Mouse (Mus musculus): Measurements from ENCODE around the gene Lmo1. TPM values are rescaled to one million over a fixed set of nuclear protein-coding genes. Genes with fewer than 3 reads are reported as not detected.

Lmo1 gene
- 26.1 and 37.6 TPM in 2 replicates for polyA plus RNA-seq (2016; fragmentation: Nextera tagmentation; extraction: Ambion mirVana)

DNA sequence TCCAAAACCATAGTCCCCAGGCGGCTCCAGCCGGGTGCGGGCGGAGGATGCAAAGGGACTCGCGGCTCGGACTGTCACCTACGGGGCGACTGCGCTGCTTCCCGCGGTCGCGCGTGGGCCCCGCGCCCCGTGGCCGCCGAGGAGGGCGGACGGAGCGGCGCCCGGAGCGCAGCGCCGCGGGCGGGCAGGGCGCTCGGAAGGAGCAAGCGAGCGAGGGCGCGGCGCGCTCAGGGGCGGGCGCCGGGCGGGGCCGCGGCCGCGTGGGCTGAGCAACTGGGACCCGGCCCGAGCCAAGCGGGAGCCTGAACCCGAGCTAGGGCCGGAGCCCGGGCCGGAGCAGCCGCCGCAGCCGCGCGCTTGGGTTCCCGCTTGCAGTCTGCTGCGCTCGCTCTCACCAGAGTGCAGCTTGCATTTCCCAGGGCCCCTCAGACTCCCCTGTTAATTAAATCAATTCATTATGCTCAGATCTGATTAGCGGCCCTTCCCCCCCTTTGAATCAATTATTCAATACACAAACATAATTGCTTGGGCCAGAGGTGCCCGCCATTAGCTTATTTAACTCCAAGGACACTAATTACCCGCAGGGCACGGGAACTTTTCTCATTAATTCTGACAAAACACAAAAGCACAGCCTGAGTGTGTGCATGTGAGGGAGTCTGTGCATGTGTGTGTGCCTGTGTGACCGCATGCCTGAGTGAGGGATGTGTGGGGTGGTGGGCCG, at the start of gene Lmo1:
Lmo1 (minus strand) TSS at position 259 of the 721 bp plus-strand sequence.
- H3K27ac ChIP-seq, result peak within 1 kb of the TSS; percentile 92
- no peaks in the 10 kb centered on the region for H3K9me3 ChIP-seq
- H3K27me3 ChIP-seq (ENCODE audit: insufficient read depth, poor library complexity, severe bottlenecking), result peaks cover 76% of the 10 kb centered on the region
- WGBS, result under 1% methylated on average over 67 of the region's 67 CpGs
- H3K4me1 ChIP-seq (replicated peaks), result peaks cover 58% of the 10 kb centered on the region
- DNase-seq (ENCODE audit: low spot score), result peak; percentile 51
- H3K36me3 ChIP-seq, result no peaks in the 10 kb centered on the region
- peak within 1 kb of the TSS; percentile 81 for H3K4me3 ChIP-seq

DNA sequence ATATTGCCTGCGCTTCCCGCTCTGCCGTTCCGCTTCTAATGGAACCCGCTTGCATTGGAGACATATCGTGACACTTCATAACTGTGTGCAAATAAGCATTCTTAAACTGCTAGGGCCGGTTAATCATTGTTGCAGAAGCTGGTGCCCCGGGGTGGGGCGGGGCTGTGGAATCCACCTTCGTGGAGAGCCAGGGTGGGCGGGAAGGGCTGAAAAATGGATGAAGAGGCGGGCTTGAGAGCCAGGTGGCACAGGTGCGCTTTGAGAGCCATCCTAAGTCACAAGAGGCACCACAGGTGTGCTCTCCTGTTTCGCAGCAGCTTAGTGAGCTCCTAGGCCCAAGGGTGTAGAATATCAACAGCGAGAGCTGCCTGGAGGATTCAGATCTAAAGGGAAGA, 46.7 kb upstream of the Lmo1 start:
- Histone ChIP-seq H3K4me1 (replicated peaks) (peaks cover 26% of the 10 kb centered on the region), H3K27ac (no peak overlapping the region), H3K36me3 (no peaks in the 10 kb centered on the region), H3K27me3 (ENCODE audit: insufficient read depth, poor library complexity, severe bottlenecking) (no peaks in the 10 kb centered on the region), H3K9me3 (no peaks in the 10 kb centered on the region), H3K4me3 (no peak overlapping the region)
- 85% methylated on average over 15 of the region's 15 CpGs for whole genome bisulfite sequencing
- no peak for DNase-seq (ENCODE audit: low spot score)

DNA sequence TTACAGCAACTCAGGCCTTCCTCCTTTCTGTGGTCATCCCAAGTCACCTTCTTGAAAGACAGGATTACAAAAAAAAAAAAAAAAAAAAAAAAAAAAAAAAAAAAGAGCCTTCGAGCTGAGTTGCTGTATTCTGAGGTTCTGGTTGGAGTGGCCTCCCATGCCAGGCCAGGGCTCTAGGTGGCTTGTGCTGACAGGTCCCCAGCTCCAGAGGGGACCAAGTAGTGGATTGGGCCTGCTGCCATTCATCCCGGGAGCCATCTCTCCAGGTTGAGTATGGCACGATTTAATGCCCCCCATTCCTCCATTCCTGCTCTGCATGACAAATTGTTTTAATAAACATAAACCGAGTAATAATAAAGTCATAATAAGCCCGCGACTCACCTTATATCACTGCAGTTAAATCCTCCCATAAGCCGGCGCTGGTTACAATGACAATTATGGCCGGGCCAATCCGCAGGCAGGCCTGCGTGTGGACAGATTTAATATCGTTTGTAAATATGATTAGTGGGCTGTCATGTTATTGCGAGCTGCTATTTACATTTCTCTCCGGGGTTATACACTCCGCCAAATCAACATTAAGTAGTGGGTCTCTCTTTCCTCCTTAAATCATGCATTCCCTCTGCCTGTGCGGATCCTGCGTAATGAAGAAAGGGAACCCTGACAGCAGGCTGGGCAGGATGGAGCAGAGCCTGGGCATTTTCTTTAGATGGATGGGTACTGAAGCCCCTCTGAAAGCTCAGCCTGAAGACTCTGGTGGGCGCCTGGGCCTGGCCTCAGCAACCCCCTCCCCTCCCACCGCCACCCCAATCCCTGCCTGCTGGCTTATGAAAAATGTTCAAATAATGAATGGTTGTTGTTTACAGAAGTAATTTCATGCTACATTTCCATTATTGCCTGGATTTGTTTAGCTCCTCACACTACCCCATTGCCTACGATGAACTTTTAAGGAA, 46.0 kb upstream of the Lmo1 start:
- H3K9me3 ChIP-seq, result no peaks in the 10 kb centered on the region
- no peaks in the 10 kb centered on the region for H3K27me3 ChIP-seq (ENCODE audit: insufficient read depth, poor library complexity, severe bottlenecking)
- WGBS, result 91% methylated on average over 20 of the region's 20 CpGs
- no peak overlapping the region for H3K27ac ChIP-seq
- no peak overlapping the region for H3K4me3 ChIP-seq
- H3K4me1 ChIP-seq (replicated peaks), result peaks cover 26% of the 10 kb centered on the region
- no peaks in the 10 kb centered on the region for H3K36me3 ChIP-seq
- DNase-seq (ENCODE audit: low spot score), result no peak

DNA sequence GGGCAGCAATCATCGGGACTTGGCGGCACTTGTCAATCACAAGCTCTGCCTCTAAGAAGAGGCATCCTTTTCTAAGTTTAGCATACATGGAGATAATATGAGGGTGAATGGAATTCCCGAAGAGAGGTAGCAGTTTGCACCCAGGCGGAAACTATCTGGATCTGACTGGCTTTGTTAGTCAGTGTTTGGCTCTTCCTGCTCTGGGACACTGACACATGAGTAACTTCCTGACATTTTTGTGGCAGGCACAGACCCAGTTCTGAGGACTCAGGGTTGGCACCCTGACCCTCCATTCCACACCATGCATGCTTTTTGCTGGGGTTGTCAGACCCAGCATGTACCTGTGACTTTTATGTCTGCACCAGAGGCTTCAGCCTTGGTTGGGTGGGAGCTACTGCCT, 45.0 kb upstream of the Lmo1 start:
- 79% methylated on average over 4 of the region's 4 CpGs for WGBS
- H3K27ac ChIP-seq, result peak overlapping the region; percentile 77
- no peaks in the 10 kb centered on the region for H3K9me3 ChIP-seq
- H3K4me1 ChIP-seq (replicated peaks), result peaks cover 26% of the 10 kb centered on the region
- no peak for DNase-seq (ENCODE audit: low spot score)
- no peaks in the 10 kb centered on the region for H3K27me3 ChIP-seq (ENCODE audit: insufficient read depth, poor library complexity, severe bottlenecking)
- no peaks in the 10 kb centered on the region for H3K36me3 ChIP-seq
- H3K4me3 ChIP-seq, result no peak overlapping the region

DNA sequence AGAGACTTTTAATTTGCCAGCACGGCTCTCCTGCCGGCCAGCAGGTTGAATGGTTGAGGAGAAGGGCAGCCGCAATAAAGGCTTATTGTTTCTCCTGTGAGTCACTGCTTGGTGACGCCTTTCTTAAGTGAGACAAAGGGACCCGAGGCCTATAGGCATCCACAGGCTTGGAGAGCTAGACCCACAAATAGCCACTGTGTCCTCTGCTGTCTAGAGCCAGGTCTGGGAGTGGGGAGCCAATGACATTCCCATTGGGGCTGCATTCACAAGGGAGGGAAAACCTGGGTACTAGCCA, 43.9 kb upstream of the Lmo1 start:
- DNase-seq (ENCODE audit: low spot score), result no peak
- no peaks in the 10 kb centered on the region for H3K9me3 ChIP-seq
- no peak overlapping the region for H3K4me3 ChIP-seq
- no peaks in the 10 kb centered on the region for H3K27me3 ChIP-seq (ENCODE audit: insufficient read depth, poor library complexity, severe bottlenecking)
- H3K4me1 ChIP-seq (replicated peaks), result peaks cover 26% of the 10 kb centered on the region
- H3K27ac ChIP-seq, result peak overlapping the region; percentile 77
- no peaks in the 10 kb centered on the region for H3K36me3 ChIP-seq
- WGBS, result 27% methylated on average over 5 of the region's 5 CpGs

DNA sequence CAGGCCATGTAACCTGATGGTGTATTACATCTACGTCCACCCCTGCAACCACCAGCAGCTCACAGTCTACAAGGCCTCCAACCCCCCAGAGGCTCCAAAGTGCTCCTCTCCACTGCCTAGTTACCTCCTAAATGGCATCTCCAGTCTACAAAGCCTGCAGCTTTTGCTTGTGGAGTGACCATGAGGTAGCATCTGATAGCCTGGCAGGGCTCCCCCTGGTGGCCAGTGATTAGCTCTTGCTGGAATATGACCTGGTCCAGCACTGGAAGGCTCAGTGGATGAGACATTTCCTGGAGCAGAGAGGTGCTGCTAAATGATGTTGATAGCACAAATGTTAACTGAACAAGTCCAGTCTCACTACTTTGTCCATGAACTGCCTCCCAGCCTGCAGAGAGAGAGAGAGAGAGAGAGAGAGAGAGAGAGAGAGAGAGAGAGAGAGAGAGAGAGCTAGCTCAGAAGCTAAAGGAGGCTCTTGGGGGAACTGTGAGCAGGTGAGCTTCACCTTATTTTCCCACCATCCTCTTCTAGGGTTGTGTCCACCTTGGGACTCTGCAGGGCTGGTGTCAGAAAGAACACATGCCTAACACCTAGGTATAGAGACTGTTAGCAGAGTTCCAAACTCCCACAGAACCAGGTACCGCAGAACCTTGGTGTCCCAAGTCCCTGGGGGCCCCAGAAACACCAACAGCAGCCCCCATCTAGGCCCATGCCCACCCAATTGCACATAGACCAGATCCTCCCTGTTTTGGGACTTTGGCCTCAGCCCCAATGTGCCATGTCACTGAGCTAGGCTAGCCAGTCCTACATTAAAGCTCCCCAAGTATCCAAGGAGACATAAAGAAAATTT, 43.3 kb upstream of the Lmo1 start:
- Histone ChIP-seq H3K9me3 (no peaks in the 10 kb centered on the region), H3K27me3 (ENCODE audit: insufficient read depth, poor library complexity, severe bottlenecking) (no peaks in the 10 kb centered on the region), H3K36me3 (no peaks in the 10 kb centered on the region), H3K4me3 (no peak overlapping the region), H3K27ac (peak overlapping the region; percentile 77), H3K4me1 (replicated peaks) (peaks cover 26% of the 10 kb centered on the region)
- WGBS, result 88% methylated on average over 2 of the region's 2 CpGs
- peak; percentile 85 for DNase-seq (ENCODE audit: low spot score)

DNA sequence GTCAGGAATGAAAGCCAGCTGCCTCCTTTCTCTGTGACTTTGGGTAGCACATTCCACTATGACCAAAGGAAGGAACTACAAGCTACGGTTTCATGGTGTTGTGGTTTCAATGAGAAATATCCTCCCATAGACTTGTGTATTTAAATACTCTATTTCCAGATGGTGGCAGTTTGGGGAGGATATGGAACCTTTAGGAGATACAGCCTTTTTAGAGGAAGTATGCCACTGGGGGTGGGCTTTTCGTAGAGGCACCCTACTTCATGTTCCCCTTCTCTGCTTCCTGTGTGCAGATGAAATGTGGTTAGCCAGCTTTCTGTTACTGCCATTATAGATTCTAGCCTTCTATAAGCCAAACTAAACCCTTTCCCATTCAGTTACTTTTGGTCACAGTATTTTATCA, 34.8 kb upstream of the Lmo1 start:
- H3K27me3 ChIP-seq (ENCODE audit: insufficient read depth, poor library complexity, severe bottlenecking), result no peaks in the 10 kb centered on the region; the same call in 1 of the 2 replicates
- H3K9me3 ChIP-seq, result no peaks in the 10 kb centered on the region
- no peak overlapping the region for H3K4me3 ChIP-seq
- no peaks in the 10 kb centered on the region for H3K4me1 ChIP-seq (replicated peaks)
- H3K36me3 ChIP-seq, result no peaks in the 10 kb centered on the region
- no peak for DNase-seq (ENCODE audit: low spot score)
- 83% methylated on average over 2 of the region's 2 CpGs for WGBS
- H3K27ac ChIP-seq, result no peak overlapping the region

DNA sequence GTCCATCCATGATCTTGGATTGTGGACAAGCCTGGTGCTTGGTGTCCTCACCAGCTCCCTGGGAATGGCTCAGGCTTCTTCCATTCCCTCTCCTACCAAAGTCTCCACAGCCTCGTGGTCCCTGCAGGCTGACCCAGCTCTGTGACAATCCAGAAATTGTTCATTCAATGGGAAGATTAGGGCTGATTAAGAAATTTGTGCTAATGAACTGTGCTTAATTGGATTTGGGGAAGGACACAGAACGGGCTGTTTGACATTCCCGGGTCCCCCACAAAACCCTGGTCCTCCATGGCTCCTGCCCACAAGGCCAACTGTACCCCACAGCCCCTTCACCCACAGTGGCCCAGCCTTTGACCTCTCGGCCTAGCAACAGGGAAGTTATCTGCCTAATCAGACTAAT, 32.8 kb upstream of the Lmo1 start:
- Histone ChIP-seq H3K36me3 (no peaks in the 10 kb centered on the region), H3K27me3 (ENCODE audit: insufficient read depth, poor library complexity, severe bottlenecking) (no peaks in the 10 kb centered on the region; the same call in 1 of the 2 replicates), H3K4me3 (no peak overlapping the region), H3K4me1 (replicated peaks) (peaks cover 12% of the 10 kb centered on the region), H3K27ac (no peak overlapping the region), H3K9me3 (no peaks in the 10 kb centered on the region)
- WGBS, result 80% methylated on average over 4 of the region's 4 CpGs
- DNase-seq (ENCODE audit: low spot score), result no peak

DNA sequence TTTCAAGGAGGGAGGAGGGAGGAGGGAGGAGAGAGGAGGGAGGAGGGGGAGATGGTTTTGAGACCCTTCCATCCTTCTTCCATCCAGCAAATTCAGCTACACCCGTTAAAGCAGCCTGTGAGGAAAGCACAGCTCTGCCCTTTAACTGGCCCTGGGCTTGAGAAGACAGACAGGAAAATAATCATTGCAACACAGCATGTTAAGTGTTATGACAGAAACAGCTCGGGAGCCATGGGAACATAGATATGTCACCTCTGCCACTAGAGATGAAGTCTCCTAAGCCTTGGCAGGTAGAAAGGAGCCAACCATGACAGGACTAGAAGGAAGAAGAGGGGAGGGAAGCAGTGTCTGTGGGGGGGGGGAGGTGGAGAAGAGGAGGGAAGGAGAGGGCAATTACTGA, 31.4 kb upstream of the Lmo1 start:
- Histone ChIP-seq H3K9me3 (no peaks in the 10 kb centered on the region), H3K4me1 (replicated peaks) (peaks cover 12% of the 10 kb centered on the region), H3K36me3 (no peaks in the 10 kb centered on the region), H3K27me3 (ENCODE audit: insufficient read depth, poor library complexity, severe bottlenecking) (0 out of 2 replicates have a peak, but pooled peaks cover 3% of the 10 kb centered on the region), H3K4me3 (no peak overlapping the region), H3K27ac (no peak overlapping the region)
- DNase-seq (ENCODE audit: low spot score), result no peak
- 79% methylated on average over 2 of the region's 2 CpGs for WGBS

DNA sequence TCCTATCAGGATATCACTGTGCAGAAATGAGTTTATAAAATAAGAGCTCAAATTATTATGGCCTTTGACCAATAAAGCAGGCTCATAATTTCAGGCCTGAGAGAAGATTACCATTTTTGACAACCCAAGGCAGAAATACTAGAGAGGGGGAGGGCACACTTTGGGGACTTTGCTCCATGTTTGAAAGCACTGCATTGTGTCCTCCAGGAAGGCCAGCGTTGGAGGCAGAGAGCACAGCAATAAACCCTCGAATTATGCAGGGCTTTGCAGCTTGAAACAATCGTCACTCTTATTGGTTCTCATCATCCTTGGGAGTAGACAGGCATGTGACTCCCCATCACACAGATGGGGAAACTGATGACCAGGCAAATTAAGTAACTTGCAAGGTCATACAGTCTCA, 28.1 kb upstream of the Lmo1 start:
- Histone ChIP-seq H3K27ac (no peak overlapping the region), H3K27me3 (ENCODE audit: insufficient read depth, poor library complexity, severe bottlenecking) (peaks cover 20% of the 10 kb centered on the region), H3K9me3 (no peaks in the 10 kb centered on the region), H3K36me3 (no peaks in the 10 kb centered on the region), H3K4me3 (no peak overlapping the region), H3K4me1 (replicated peaks) (peaks cover 18% of the 10 kb centered on the region)
- no peak for DNase-seq (ENCODE audit: low spot score)
- 63% methylated on average over 3 of the region's 3 CpGs for WGBS

DNA sequence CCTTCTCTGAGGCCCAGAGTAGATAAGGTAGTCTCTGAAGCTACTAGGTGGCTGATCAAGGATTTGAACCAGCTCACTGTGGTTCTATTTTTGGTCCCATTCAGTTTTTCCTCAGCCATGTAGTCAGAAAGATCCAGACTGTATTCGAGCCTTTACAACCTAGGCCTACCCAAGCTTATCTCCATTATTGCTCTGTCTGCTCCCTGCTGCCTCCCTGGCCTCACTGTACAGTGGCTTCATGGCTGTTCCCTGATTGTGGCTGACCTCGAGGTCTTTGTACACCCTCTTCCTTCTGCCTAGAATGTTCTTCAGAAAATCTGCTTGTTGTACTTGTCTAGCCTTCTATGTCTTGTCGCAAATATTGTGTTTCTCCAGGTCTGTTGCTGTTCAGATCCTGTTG, 25.6 kb upstream of the Lmo1 start:
- Histone ChIP-seq H3K27ac (no peak overlapping the region), H3K9me3 (no peaks in the 10 kb centered on the region), H3K4me1 (replicated peaks) (peaks cover 41% of the 10 kb centered on the region), H3K4me3 (no peak overlapping the region), H3K36me3 (no peaks in the 10 kb centered on the region), H3K27me3 (ENCODE audit: insufficient read depth, poor library complexity, severe bottlenecking) (peaks cover 25% of the 10 kb centered on the region)
- no peak for DNase-seq (ENCODE audit: low spot score)
- 81% methylated on average over 3 of the region's 3 CpGs for WGBS

DNA sequence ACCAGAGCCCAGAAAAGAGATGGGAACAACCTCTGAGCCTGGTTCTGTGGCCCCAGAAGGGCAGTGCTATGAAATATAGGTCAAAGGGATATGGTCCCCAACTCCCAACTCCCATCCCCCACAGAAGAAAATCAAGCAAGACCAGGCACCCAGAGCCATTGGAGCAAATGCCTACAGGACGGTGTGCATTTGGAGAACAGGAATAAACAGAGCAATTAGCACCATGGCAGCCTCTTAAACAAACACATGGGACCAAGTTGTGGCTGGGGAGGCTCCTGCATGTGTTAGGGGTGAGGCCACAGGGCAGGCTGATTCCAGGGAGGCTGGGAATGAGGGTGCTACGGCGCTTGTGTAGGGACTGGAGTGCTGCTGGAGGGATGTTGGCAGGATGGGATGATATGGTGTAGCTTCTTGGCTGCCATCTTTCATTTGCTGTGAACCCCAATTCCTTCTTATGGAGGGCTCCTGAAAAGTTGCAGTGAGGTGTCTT, 22.2 kb upstream of the Lmo1 start:
- Histone ChIP-seq H3K36me3 (no peaks in the 10 kb centered on the region), H3K4me1 (replicated peaks) (peaks cover 58% of the 10 kb centered on the region), H3K9me3 (no peaks in the 10 kb centered on the region), H3K4me3 (no peak overlapping the region), H3K27me3 (ENCODE audit: insufficient read depth, poor library complexity, severe bottlenecking) (peaks cover 37% of the 10 kb centered on the region), H3K27ac (peak overlapping the region; percentile 91)
- DNase-seq (ENCODE audit: low spot score), result no peak
- 70% methylated on average over 3 of the region's 3 CpGs for WGBS

Measured in hindbrain, embryonic 10.5 days (tissue).